Mouse (Mus musculus): ENCODE results near the gene Kifc3.
"Not testable (repeated sequence)": the region's sequence is repeated elsewhere in the genome, so short reads cannot be mapped to it uniquely, and the experiment has no call there.

Gene Kifc3

GRCm38 (mm10) chr8:95201491-95201890 is 1.1 kb downstream of the Kifc3 start:
- DNase-seq = no peak

GRCm38 (mm10) chr8:95200001-95200405 is 2.6 kb downstream of the Kifc3 start:
- DNase-seq = no peak

GRCm38 (mm10) chr8:95195728-95196127 is 6.9 kb downstream of the Kifc3 start:
- no peak for DNase-seq

DNA sequence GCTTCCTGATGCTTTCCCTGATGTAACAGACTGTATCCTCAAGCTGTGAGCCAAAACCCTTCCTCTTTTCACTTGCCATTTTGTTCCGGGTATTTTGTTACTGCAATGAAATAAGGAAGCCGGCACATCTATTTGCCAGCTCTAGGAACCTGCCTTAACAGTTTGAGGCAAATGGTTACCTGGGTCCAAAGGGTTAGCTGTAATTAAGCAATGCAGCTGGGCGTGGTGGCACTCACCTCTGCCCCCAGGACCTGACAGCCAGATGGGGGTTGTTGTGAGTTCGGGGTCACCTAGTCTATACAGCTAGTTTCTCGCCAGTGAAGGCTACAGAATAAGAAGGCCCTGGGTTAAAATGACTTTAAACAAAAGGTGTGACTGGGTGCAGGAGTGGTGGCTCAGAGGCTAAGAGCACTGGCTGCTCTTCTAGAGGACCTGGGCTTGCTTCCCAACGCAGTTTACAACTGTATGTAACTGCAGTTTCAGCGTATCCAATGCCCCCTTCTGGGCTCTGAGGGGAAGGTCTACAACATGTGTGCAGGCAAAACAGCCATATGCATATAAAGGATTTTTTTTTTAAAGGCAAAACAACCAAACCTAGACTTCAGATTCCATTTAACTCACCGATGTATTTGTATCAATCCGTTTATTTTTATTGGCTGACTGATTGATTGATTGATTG is 11.0 kb downstream of the Kifc3 start:
- DNase-seq = no peak

GRCm38 (mm10) chr8:95187579-95187978 is 15.0 kb downstream of the Kifc3 start:
- no peak for DNase-seq

DNA sequence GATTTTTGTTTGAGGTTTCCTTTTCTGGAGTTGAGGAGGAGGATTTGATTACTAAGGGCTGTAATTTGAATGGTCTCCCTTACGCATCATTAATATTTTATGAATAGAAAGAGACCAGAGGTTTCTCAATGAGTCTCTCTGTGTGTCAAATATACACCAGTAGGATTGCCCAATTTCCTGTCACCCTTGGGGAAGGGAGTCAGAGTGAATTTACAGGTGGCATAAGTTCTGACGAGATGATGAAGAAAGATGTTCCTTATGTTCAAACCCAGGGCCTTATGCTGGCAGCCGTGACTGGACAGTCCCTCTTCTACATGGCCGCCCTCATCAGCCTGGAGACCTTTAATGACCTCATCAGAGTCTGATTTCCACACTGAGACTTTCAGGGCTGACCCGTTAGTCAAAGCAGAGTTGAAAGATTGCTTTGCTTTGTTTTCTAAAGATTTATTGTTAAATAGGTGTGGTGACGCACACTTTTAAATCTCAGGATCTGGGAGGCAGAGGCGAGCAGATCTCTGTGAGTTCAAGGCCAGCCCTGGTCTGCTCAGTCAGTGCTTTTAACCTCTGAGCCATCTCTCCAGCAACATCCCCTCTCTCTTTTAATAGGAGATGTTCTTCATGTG is 16.6 kb downstream of the Kifc3 start:
- DNase-seq = no peak

GRCm38 (mm10) chr8:95185104-95185503 is 17.5 kb downstream of the Kifc3 start:
- DNase-seq = no peak

GRCm38 (mm10) chr8:95184171-95184570 is 18.4 kb downstream of the Kifc3 start:
- DNase-seq = no peak

- no peak for DNase-seq
Observed at GRCm38 (mm10) chr8:95181850-95182249, 20.8 kb downstream of the Kifc3 start.

- no peak for DNase-seq
Observed at GRCm38 (mm10) chr8:95178191-95178590, 24.4 kb downstream of the Kifc3 start.

DNA sequence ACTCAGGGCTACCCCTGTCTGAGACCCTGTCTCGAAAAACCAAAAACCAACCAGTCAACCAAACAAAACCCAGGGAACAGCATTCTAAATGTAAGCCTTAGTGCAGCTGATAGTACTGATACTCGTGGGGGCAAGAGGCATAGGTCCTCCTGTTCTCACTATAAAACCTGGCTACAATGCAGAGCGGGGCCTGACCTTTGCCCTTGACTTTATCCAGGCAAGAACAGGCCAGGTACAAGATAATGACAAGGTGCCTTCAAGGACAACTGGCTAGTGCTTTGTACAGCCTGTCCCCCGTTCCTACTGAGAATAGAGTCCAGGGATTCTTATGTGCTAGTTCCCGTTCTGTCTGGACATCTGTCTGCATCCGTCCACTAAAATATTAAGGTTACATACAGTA is 25.6 kb downstream of the Kifc3 start:
- DNase-seq = no peak

DNA sequence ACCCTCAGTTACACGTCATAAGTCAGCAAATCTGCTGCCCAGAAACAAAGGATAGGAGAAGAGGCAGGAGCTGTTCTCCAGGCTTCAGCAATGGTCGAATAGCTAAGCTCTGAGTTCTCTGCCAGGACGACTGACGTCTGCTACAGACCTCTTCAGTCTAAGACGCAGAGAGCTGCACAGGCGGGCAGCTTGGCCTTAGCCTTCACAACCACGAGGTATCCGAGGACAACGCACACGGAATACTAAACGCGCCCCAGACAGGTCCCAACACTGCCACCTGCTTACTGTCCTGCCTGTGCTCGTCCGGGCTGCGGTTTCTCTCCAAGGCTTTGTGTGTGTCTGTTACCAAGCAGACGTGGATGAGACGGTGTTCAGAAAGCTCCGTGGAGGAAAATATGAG is 26.8 kb downstream of the Kifc3 start:
- peak; percentile 31 for DNase-seq

- no peak for DNase-seq
Observed at GRCm38 (mm10) chr8:95175306-95175705, 27.3 kb downstream of the Kifc3 start.

DNA sequence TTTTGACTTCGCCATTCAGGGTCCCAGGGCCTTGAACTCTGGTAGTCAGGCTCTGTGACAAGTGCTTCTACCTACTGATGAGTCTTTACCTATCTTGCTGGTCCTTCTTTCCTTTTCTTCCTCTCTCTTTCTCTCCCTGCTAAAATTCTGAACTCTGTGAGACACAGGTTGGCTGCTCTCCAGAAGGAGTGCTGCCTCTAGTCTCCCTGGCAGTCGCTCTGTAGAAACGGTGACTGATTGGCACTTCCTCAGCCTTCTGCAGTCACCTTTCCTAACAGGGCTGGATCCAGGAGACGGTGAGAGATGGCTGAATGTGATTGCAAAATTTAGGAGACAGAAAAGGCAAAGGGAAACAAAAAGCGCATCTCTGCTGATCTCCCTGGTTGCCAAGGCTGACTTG is 30.2 kb downstream of the Kifc3 start:
- no peak for DNase-seq

GRCm38 (mm10) chr8:95167726-95168125 is 34.9 kb downstream of the Kifc3 start:
- no peak for DNase-seq

DNA sequence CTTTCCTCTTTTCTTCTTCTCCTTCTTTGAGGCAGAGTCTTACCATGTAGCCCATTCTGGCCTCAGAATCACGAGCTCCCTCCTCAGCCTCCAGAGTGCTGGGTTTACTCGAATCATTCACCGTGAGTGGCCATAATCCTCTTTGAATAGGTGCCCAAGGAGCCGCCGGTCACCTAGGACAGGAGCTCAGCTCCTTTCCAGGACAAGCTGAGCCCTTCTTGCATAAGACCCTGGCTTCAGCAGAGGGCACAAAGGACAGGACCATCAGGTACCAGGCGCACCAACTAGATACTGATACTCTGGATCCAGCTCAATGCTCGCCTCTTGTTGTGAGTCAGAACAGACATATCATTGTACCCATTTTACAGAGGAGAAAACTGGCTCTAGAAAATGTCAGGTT is 36.2 kb downstream of the Kifc3 start:
- no peak for DNase-seq

DNA sequence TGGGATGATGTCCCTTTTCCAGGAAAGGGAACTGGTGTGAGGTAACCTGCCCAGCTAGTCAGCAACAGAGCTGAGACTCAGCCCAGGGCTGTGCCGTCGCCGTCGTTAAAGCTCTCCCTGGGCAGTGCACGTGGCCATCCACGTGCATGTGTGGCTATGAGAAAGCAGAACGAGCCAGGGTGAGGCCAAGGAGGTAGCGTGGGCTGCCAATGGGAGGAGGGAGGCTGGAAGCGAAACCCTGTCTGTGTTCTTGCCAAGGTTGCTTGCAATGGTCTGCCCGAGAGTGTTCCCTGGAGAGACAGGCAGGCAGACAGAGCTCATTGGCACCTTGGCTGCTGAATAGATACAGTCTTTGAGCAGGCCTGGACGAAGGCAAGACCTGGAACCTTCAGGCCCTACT is 36.7 kb downstream of the Kifc3 start:
- DNase-seq = peak; percentile 43

GRCm38 (mm10) chr8:95164469-95164868 is 38.1 kb downstream of the Kifc3 start:
- DNase-seq = no peak

DNA sequence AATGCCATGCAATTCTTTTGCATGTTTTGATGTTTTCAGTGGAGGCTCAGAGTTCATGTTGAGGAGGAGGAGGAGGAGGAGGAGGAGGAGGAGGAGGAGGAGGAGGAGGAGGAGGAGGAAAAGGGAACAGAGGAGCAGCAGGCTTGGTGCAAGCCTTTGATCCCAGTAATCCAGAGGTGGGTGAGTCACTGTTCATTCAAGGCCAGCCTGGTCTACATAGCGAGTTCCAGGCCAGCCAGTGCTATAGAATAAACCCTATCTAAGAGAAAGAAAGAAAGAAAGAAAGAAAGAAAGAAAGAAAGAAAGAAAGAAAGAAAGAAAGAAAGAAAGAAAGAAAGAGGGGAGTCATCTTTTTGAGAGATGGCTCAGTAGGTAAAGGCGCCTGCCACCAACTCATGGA is 38.6 kb downstream of the Kifc3 start:
- DNase-seq = not testable (repeated sequence)

DNA sequence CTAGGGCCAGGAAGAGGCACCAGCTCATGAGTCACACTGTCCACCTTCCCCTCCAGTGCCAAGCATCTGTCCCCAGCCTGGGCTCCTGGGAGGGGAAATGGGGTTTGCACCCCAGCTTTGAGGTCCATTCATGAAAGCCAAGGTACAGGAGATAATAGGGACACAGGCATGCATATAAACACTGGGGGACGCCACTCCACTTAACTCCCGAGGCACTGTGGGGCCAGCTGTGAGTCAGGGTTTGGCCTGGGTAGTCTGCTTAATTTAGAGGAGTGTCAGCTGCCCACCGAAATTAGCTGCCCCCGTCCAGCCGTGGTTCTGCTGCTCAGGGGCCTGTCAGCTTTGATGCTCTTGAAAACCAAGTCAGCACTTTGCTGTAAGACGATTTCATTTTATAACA is 39.8 kb downstream of the Kifc3 start:
- DNase-seq = no peak

DNA sequence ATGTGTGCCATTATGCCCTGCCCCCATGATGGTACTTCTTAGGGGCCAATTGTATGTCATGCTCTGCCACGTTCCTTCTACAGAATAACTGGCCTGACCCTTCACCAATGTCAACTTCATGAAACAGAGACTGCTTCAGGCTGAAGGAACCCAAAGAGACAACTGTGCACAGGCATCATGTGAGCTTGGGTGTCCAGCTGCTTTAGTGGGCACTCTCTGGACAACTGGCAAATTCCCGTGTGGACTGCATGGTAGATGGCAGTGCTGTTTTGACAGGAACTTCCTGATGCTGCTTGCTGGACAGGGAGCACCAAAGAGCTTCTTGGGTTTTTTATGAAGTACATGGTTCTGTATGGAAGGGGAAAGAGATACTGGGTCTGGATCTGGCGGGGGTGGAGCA is 43.3 kb downstream of the Kifc3 start:
- DNase-seq = no peak

DNA sequence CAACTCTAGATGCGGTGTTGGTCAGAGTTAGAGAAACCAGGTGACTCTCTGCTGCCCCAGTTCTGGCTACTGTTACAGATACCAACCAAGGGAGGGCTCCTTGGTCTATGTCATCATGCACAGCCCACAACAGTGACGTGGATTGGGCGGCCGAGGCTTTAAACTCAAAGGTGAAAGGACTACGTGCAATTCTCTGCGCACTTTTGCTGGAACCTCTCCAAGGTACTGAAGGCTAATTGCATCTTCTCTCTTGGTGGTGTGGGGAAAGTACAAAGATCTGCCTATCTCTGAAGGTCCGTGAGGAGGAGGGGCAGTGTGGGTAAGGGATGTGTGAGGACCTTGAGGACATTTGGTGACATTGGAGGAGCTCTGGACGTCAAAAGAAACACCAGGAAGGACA is 44.0 kb downstream of the Kifc3 start:
- no peak for DNase-seq

DNA sequence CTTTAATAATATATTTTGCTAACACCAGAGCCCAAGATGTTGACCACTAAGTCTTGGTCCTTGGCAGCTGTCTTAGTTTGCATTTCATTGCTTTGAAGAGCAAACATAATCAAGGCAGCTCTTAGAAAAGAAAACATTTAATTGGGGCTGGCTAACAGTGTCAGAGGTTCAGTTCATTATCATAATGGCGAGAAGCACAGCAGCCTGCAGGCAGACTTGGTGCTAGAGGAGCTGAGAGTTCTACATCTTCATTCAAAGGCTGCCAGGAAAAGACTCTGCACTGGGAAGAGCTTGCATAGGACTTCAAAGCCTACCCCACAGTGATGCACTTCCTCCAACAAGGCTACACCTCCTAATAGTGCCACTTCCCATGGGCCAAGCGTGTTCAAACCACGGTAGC is 45.5 kb downstream of the Kifc3 start:
- DNase-seq = no peak

DNA sequence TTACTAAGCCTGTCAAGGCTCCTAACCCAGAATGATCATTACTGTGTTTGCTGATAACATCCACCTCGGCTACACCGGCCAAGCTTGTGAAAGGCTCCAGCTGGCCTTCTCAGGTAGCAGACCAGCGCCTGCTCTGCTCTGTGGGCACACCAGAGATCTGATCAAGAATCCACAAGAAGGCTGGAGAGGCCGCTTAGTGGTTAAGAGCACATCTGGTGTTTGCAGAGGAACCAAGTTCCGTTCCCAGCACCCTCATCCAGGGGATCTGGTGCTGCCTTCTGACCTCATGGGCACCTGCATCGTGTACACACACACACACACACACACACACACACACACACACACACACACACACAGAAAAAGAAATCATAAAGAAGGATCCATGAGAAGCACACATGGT is 46.5 kb downstream of the Kifc3 start:
- DNase-seq = no peak

DNA sequence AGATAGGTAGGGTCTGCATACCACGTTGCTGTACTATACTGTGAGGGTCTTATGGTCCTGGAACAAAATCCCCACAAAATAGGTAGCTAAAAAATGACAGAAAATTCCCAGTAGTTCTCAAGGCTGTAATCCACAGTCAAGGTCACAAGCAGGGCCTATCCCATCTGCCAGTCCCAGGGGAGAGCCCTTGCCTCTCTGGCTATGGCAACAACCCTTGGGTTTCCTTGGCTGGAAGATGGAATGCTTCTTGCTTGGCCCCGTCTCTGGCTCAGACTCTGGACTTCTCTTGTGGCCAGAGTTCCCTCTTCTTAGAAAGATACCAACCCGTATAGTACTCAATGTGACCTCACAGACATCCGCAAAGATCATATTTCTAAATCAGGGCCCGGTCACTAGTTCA is 47.3 kb downstream of the Kifc3 start:
- no peak for DNase-seq

All from right cerebral cortex, adult 18-20 months (tissue).